Mouse (Mus musculus) G1E (cell line): ENCODE measurements around the gene Chdh. TPM values are rescaled to one million over a fixed set of nuclear protein-coding genes. Genes with fewer than 3 reads are reported as not detected.

Experiments used
- ATAC-seq: 2 replicates; pipeline ENCODE4 v1.8.0; 2016; ENCODE audit warnings: mild to moderate bottlenecking; ENCODE audit not compliant: insufficient number of reproducible peaks, poor library complexity, low FRiP score, severe bottlenecking; ENCODE audit errors: extremely low read depth
- DNase-seq: peaks from one replicate; pipeline ENCODE4 v3.0.0; 2012; ENCODE audit warnings: low spot score
- H3K27me3 ChIP-seq: 2 replicates; pipeline ENCODE4 v1.6.1; 2012; ENCODE audit warnings: mild to moderate bottlenecking, low read length, inconsistent platforms; ENCODE audit not compliant: insufficient read depth
- H3K36me3 ChIP-seq: replicated peaks from 2 replicates; pipeline ENCODE3; 2012; ENCODE audit warnings: mild to moderate bottlenecking, inconsistent platforms
- H3K4me1 ChIP-seq: 2 replicates; pipeline ENCODE4 v1.6.1; 2012; ENCODE audit warnings: low read depth, low read length, inconsistent platforms, mixed read lengths; ENCODE audit not compliant: insufficient read depth
- H3K4me3 ChIP-seq: 2 replicates; pipeline ENCODE4 v1.5.1; 2012; ENCODE audit warnings: low read depth, mild to moderate bottlenecking, inconsistent platforms, low read length, moderate library complexity, mixed read lengths
- H3K9me3 ChIP-seq: replicated peaks from 2 replicates; pipeline ENCODE4 v1.6.1; 2012; ENCODE audit warnings: inconsistent platforms
- CTCF ChIP-seq: IDR thresholded peaks from 2 replicates; pipeline ENCODE4 v1.5.1; 2012; ENCODE audit warnings: low read depth, low read length, inconsistent platforms, mixed read lengths
- GATA1 ChIP-seq: IDR thresholded peaks from 2 replicates; pipeline ENCODE4 v1.6.1; 2012; ENCODE audit warnings: borderline replicate concordance, low read length, inconsistent platforms, mixed read lengths
- GATA2 ChIP-seq: IDR thresholded peaks from 2 replicates; pipeline ENCODE4 v1.6.1; 2012; ENCODE audit warnings: low read depth, low read length, inconsistent platforms, borderline replicate concordance
- POLR2AphosphoS5 ChIP-seq: IDR thresholded peaks from 2 replicates; pipeline ENCODE4 v1.6.1; 2012; ENCODE audit warnings: low read depth, low read length, inconsistent platforms; ENCODE audit not compliant: insufficient replicate concordance
- TAL1 ChIP-seq: conservative IDR thresholded peaks from 2 replicates; pipeline ENCODE4 v1.6.1; 2012; ENCODE audit warnings: low read depth, low read length, inconsistent platforms, mixed read lengths
- polyA plus RNA-seq: library from polyadenylated mRNA; stranded (reverse); fragments of >175 nt; gene quantifications from 2 replicates; pipeline ENCODE4 v1.2.3, GENCODE M21; 2012
- total RNA-seq, 2 experiments: library from RNA; stranded (forward) in 1 of 2; stranded (reverse) in 1 of 2; fragments of 200-1000 nt in 1 of 2; fragments of >200 nt in 1 of 2; fragmentation: Nextera tagmentation in 1 of 2; gene quantifications; 2 replicates each; pipeline ENCODE4 v1.2.3; 2014 to 2017

Chdh gene
- total and polyA plus RNA-seq, 3 experiments: 0.16 TPM; not detected in 2

DNA sequence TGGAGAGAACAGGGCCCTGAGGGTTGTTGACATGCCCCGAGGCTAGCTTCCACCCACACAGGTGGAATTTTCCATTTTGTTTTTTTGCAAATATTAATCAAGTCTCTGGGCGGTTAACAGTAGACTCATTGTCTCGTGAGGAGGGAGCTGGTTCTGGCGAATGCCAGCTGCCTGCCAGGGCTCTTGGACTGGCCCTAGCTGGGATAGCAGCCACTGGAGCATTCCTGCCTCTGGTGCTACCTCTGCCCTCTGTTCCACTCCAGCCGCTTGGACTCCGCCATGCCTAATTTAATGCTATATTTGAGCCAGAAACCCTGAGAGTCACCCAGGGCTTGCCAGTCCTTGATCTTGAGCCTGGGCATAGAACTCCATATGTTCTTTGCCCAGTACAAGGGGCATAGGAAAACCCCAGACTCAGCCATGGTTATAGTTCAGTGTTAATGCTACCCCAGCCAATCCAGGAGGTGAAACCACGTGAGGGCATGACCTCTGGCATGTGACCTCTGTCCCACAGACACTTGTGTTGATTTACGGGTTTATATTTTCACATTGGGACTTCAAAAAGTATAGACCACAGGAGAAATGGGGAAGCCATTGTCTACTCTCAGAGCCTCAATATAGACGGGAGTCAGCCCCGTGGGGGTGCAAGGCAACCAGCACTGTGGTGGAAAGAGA, 3.2 kb downstream of the Chdh start:
- Histone ChIP-seq H3K27me3 (peaks cover 10% of the 10 kb centered on the region; the same call in 1 of the 2 replicates), H3K36me3 (no peaks in the 10 kb centered on the region), H3K9me3 (no peaks in the 10 kb centered on the region), H3K4me1 (no peaks in the 10 kb centered on the region), H3K4me3 (no peak overlapping the region)
- ATAC-seq (no peak), DNase-seq (no peak)
- TF ChIP-seq POLR2AphosphoS5 (no peak), TAL1 (no peak)

DNA sequence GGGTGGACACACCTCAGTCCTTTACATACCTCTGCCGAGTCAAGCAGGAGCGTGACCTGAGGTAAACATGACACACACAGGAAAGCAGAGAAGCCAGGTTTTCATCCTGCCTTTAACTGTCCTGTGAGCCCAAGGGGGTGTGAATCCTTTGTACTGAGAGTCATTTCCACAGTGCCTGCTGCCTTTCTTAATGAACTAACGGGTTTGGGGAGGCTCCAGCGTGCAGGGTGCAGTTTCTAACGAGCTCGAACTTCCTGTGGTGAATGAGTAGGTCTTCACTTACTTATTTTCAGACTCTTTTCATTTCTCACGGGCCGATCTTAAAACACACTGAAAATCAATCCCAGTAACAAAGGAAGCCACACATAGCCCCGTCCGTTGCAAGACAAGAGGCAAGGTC, 5.7 kb downstream of the Chdh start:
- ATAC-seq (no peak), DNase-seq (no peak)
- H3K4me1 ChIP-seq: no peaks in the 10 kb centered on the region

GRCm38 (mm10) chr14:30015008-30015407, 6.2 kb downstream of the Chdh start:
- Histone ChIP-seq H3K4me3 (no peak overlapping the region), H3K4me1 (no peaks in the 10 kb centered on the region), H3K27me3 (peaks cover 8% of the 10 kb centered on the region; the same call in 1 of the 2 replicates), H3K36me3 (no peaks in the 10 kb centered on the region), H3K9me3 (no peaks in the 10 kb centered on the region)
- DNase-seq: no peak
- ATAC-seq: no peak
- TF ChIP-seq TAL1: no peak
- TF ChIP-seq GATA1: no peak
- TF ChIP-seq CTCF: no peak
- TF ChIP-seq GATA2: no peak
- TF ChIP-seq POLR2AphosphoS5: no peak

More for the DNA sequence above, 5.7 kb downstream of the Chdh start:
- peaks cover 10% of the 10 kb centered on the region; the same call in 1 of the 2 replicates for H3K27me3 ChIP-seq
- H3K4me3 ChIP-seq: no peak overlapping the region
- no peak for TF ChIP-seq POLR2AphosphoS5
- no peak for TF ChIP-seq GATA1
- TF ChIP-seq GATA2: no peak
- TF ChIP-seq CTCF: no peak
- no peak for TF ChIP-seq TAL1
- no peaks in the 10 kb centered on the region for H3K9me3 ChIP-seq
- no peaks in the 10 kb centered on the region for H3K36me3 ChIP-seq

- H3K4me3 ChIP-seq: no peak overlapping the region
- no peaks in the 10 kb centered on the region for H3K9me3 ChIP-seq
- H3K4me1 ChIP-seq: no peaks in the 10 kb centered on the region
- no peaks in the 10 kb centered on the region for H3K36me3 ChIP-seq
- TF ChIP-seq CTCF (no peak), GATA2 (no peak), GATA1 (no peak), TAL1 (no peak), POLR2AphosphoS5 (no peak)
- DNase-seq (no peak), ATAC-seq (no peak)
- no peaks in the 10 kb centered on the region for H3K27me3 ChIP-seq
Observed at GRCm38 (mm10) chr14:30016666-30017065, 7.8 kb downstream of the Chdh start.

GRCm38 (mm10) chr14:30017794-30018462, 9.1 kb downstream of the Chdh start:
- H3K27me3 ChIP-seq: no peaks in the 10 kb centered on the region
- no peaks in the 10 kb centered on the region for H3K4me1 ChIP-seq
- ATAC-seq: no peak
- TF ChIP-seq CTCF (no peak), GATA1 (no peak), TAL1 (no peak), POLR2AphosphoS5 (no peak), GATA2 (no peak)
- DNase-seq: no peak
- H3K36me3 ChIP-seq: no peaks in the 10 kb centered on the region
- no peak overlapping the region for H3K4me3 ChIP-seq
- H3K9me3 ChIP-seq: no peaks in the 10 kb centered on the region

DNA sequence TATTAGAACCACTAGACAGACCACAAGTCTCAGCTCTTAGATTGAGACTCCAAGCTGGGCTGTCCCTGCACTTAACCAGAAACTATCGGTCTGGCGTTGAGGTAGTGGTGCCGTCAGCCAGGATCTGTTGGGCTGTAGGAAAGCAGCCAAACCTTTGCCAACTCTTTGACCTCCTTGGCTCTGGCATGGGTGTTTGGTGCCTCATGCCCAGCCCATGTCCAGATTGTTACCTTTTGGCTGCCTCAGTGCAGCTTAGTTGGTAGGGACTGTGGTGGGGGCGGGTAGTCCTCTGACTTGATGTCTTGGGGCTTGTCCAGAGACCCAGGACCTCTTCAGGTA, 9.6 kb downstream of the Chdh start:
- TF ChIP-seq TAL1 (no peak), POLR2AphosphoS5 (no peak), GATA1 (no peak), GATA2 (no peak), CTCF (no peak)
- ATAC-seq (no peak), DNase-seq (no peak)
- Histone ChIP-seq H3K36me3 (no peaks in the 10 kb centered on the region), H3K4me3 (no peak overlapping the region), H3K4me1 (no peaks in the 10 kb centered on the region), H3K9me3 (no peaks in the 10 kb centered on the region), H3K27me3 (no peaks in the 10 kb centered on the region)

DNA sequence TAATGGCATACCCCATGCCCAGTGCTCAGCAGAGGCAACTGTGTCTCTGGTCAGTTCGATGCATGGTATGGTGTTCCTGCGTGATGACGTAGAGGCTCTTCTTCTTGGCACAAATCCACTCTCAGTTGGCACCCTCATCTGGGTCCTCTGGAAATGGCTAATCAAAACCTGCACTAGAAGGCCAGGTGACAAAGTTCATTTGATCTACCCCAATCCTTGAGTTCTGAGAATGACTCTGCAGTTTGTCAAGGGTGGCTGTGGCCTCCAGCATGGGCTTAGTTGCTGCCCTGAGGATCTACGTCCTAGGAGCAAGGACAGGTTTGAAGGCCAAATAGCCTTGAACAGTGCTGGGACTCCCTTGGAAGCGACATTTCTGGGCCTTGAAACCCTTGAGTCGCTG, 10.0 kb downstream of the Chdh start:
- TF ChIP-seq TAL1: no peak
- no peak for TF ChIP-seq GATA1
- TF ChIP-seq CTCF: no peak
- TF ChIP-seq GATA2: no peak
- Histone ChIP-seq H3K27me3 (no peaks in the 10 kb centered on the region), H3K4me3 (no peak overlapping the region), H3K4me1 (no peaks in the 10 kb centered on the region), H3K36me3 (no peaks in the 10 kb centered on the region), H3K9me3 (no peaks in the 10 kb centered on the region)
- ATAC-seq (no peak), DNase-seq (no peak)
